Mouse (Mus musculus) thymus, postnatal 14 days (tissue): ENCODE data around the gene Ephb1.
A peak's percentile ranks its signal among the peaks of the same experiment; 100 is the strongest.

Experiments used
- DNase-seq: peaks from one replicate; pipeline ENCODE4 v3.0.0; 2021

The Ephb1 gene

GRCm38 (mm10) chr9:102033231-102033630 is 321.3 kb downstream of the Ephb1 start:
- no peak for DNase-seq

GRCm38 (mm10) chr9:102032376-102032775 is 322.1 kb downstream of the Ephb1 start:
- DNase-seq: no peak

- no peak for DNase-seq
Measured at GRCm38 (mm10) chr9:102029661-102030060, 324.8 kb downstream of the Ephb1 start.

GRCm38 (mm10) chr9:102026136-102026535 is 328.4 kb downstream of the Ephb1 start:
- DNase-seq: no peak

GRCm38 (mm10) chr9:102025141-102025540 is 329.4 kb downstream of the Ephb1 start:
- no peak for DNase-seq

GRCm38 (mm10) chr9:102015516-102015915 is 339.0 kb downstream of the Ephb1 start:
- DNase-seq: no peak

GRCm38 (mm10) chr9:102007706-102008105 is 346.8 kb downstream of the Ephb1 start:
- DNase-seq: no peak

GRCm38 (mm10) chr9:102006539-102006938 is 348.0 kb downstream of the Ephb1 start:
- no peak for DNase-seq

- no peak for DNase-seq
Measured at GRCm38 (mm10) chr9:102002920-102003319, 351.6 kb downstream of the Ephb1 start.

GRCm38 (mm10) chr9:102002186-102002585 is 352.3 kb downstream of the Ephb1 start:
- DNase-seq: no peak

- DNase-seq: no peak
Measured at GRCm38 (mm10) chr9:102001633-102002165, 352.8 kb downstream of the Ephb1 start.

- no peak for DNase-seq
Measured at GRCm38 (mm10) chr9:101999690-102000089, 354.8 kb downstream of the Ephb1 start.

GRCm38 (mm10) chr9:101996771-101997500 is 357.6 kb downstream of the Ephb1 start:
- no peak for DNase-seq

- DNase-seq: no peak
Measured at GRCm38 (mm10) chr9:101996183-101996582, 358.3 kb downstream of the Ephb1 start.

- DNase-seq: no peak
Measured at GRCm38 (mm10) chr9:101995423-101996156, 358.9 kb downstream of the Ephb1 start.

- no peak for DNase-seq
Measured at GRCm38 (mm10) chr9:101994086-101994485, 360.4 kb downstream of the Ephb1 start.

GRCm38 (mm10) chr9:101990836-101991235 is 363.7 kb downstream of the Ephb1 start:
- DNase-seq: no peak

- no peak for DNase-seq
Measured at GRCm38 (mm10) chr9:101990032-101990431, 364.5 kb downstream of the Ephb1 start.

GRCm38 (mm10) chr9:101986910-101987309 is 367.6 kb downstream of the Ephb1 start:
- no peak for DNase-seq

- no peak for DNase-seq
Measured at GRCm38 (mm10) chr9:101982378-101982777, 372.1 kb downstream of the Ephb1 start.

- DNase-seq: no peak
Measured at GRCm38 (mm10) chr9:101981161-101981560, 373.3 kb downstream of the Ephb1 start.

- DNase-seq: no peak
Measured at GRCm38 (mm10) chr9:101976884-101977465, 377.5 kb downstream of the Ephb1 start.

- peak; percentile 19 for DNase-seq
Measured at GRCm38 (mm10) chr9:101972314-101972713, 382.2 kb downstream of the Ephb1 start.

- peak; percentile 5 for DNase-seq
Measured at GRCm38 (mm10) chr9:101971806-101972205, 382.7 kb downstream of the Ephb1 start.
